Mouse (Mus musculus): ENCODE results near the gene Kifc1.
A peak's percentile ranks its signal among the peaks of the same experiment; 100 is the strongest.
"Not testable (repeated sequence)": the region's sequence is repeated elsewhere in the genome, so short reads cannot be mapped to it uniquely, and the experiment has no call there.

Gene Kifc1

GRCm38 (mm10) chr17:33919351-33920281 is 29.2 kb upstream of the Kifc1 start:
- peak; percentile 58 to 62 for DNase-seq (ENCODE audit: low spot score in 2 of 2)

GRCm38 (mm10) chr17:33918293-33919203 is 28.1 kb upstream of the Kifc1 start:
- DNase-seq (ENCODE audit: low spot score in 2 of 2), result no peak

GRCm38 (mm10) chr17:33917656-33918292 is 27.3 kb upstream of the Kifc1 start:
- no peak for DNase-seq (ENCODE audit: low spot score in 2 of 2)

- DNase-seq (ENCODE audit: low spot score in 2 of 2), result peak in 1 of 2 experiments; percentile 35
Measured at GRCm38 (mm10) chr17:33916847-33917655, 26.6 kb upstream of the Kifc1 start.

GRCm38 (mm10) chr17:33916294-33916693 is 25.8 kb upstream of the Kifc1 start:
- DNase-seq (ENCODE audit: low spot score in 2 of 2), result peak; percentile 74 to 83

GRCm38 (mm10) chr17:33915671-33916250 is 25.3 kb upstream of the Kifc1 start, which contains the start of the genes Tapbp and Zbtb22:
TSS of gene Tapbp (plus strand) at chr17:33915899.
TSS of gene Zbtb22 (plus strand) at chr17:33915904.
- peak; percentile 89 to 91 for DNase-seq (ENCODE audit: low spot score in 2 of 2)

- no peak for DNase-seq (ENCODE audit: low spot score in 2 of 2)
Measured at GRCm38 (mm10) chr17:33914969-33915391, 24.5 kb upstream of the Kifc1 start.

- no peak for DNase-seq (ENCODE audit: low spot score in 2 of 2)
Measured at GRCm38 (mm10) chr17:33913905-33914304, 23.4 kb upstream of the Kifc1 start.

- DNase-seq (ENCODE audit: low spot score in 2 of 2), result no peak
Measured at GRCm38 (mm10) chr17:33913264-33913663, 22.8 kb upstream of the Kifc1 start.

- no peak for DNase-seq (ENCODE audit: low spot score in 2 of 2)
Measured at GRCm38 (mm10) chr17:33911813-33912414, 21.5 kb upstream of the Kifc1 start.

GRCm38 (mm10) chr17:33911052-33911812 is 20.8 kb upstream of the Kifc1 start:
- no peak for DNase-seq (ENCODE audit: low spot score in 2 of 2)

GRCm38 (mm10) chr17:33910346-33911051 is 20.0 kb upstream of the Kifc1 start:
- no peak for DNase-seq (ENCODE audit: low spot score in 2 of 2)

GRCm38 (mm10) chr17:33909869-33910250 is 19.4 kb upstream of the Kifc1 start:
- peak in 1 of 2 experiments; percentile 34 for DNase-seq (ENCODE audit: low spot score in 2 of 2)

GRCm38 (mm10) chr17:33909077-33909868 is 18.8 kb upstream of the Kifc1 start, which contains the start of gene Daxx:
TSS of gene Daxx (plus strand) at chr17:33909414.
- peak; percentile 98 to 99 for DNase-seq (ENCODE audit: low spot score in 2 of 2)

- peak; percentile 34 to 41 for DNase-seq (ENCODE audit: low spot score in 2 of 2)
Measured at GRCm38 (mm10) chr17:33908331-33909076, 18.0 kb upstream of the Kifc1 start.

- not testable (repeated sequence) for DNase-seq (ENCODE audit: low spot score in 2 of 2)
Measured at GRCm38 (mm10) chr17:33904835-33905234, 14.4 kb upstream of the Kifc1 start, which contains the start of gene Platr17. TSS of gene Platr17 (plus strand) at chr17:33905135.

Data from thymus, postnatal 10 days (tissue).